Mouse (Mus musculus) embryonic facial prominence, embryonic 14.5 days (tissue): ENCODE results near the gene P4ha2. TPM values are rescaled to one million over a fixed set of nuclear protein-coding genes. Genes with fewer than 3 reads are reported as not detected.
"Not testable (repeated sequence)": the region's sequence is repeated elsewhere in the genome, so short reads cannot be mapped to it uniquely, and the experiment has no call there.

Source experiments
- ATAC-seq: fragments of 200-750 bp; cut with Nextera tagmentation; 2 replicates; pipeline ENCODE4 v1.8.0; 2017; ENCODE audit warnings: low read depth, moderate number of reproducible peaks, moderate TSS enrichment
- DNase-seq: peaks from one replicate; pipeline ENCODE4 v3.0.0-alpha.2; 2015; ENCODE audit warnings: low spot score
- H3K27ac ChIP-seq: fragments of 300-500 bp; sonication (generic); replicated peaks from 2 replicates; pipeline ENCODE4 v1.5.1; 2014; ENCODE audit warnings: low read depth, mild to moderate bottlenecking, low read length, moderate library complexity
- H3K27me3 ChIP-seq: fragments of 300-500 bp; sonication (generic); replicated peaks from 2 replicates; pipeline ENCODE4 v1.6.1; 2014; ENCODE audit warnings: low read length; ENCODE audit not compliant: control insufficient read depth, insufficient read depth
- H3K36me3 ChIP-seq: fragments of 300-500 bp; sonication (generic); 2 replicates; pipeline ENCODE4 v1.6.1; 2014; ENCODE audit warnings: low read length, mixed read lengths; ENCODE audit not compliant: control insufficient read depth, insufficient read depth
- H3K4me1 ChIP-seq: fragments of 300-500 bp; sonication (generic); 2 replicates; pipeline ENCODE4 v1.6.1; 2014; ENCODE audit warnings: antibody characterized with exemption, low read length; ENCODE audit not compliant: control insufficient read depth, insufficient read depth
- H3K4me2 ChIP-seq: fragments of 300-500 bp; sonication (generic); 2 replicates; pipeline ENCODE4 v1.6.1; 2014; ENCODE audit warnings: low read depth, mild to moderate bottlenecking, low read length, moderate library complexity, mixed read lengths
- H3K4me3 ChIP-seq: fragments of 300-500 bp; sonication (generic); 2 replicates; pipeline ENCODE4 v1.5.1; 2014; ENCODE audit warnings: low read depth, mild to moderate bottlenecking, low read length
- H3K9ac ChIP-seq: fragments of 300-500 bp; sonication (generic); 2 replicates; pipeline ENCODE4 v1.6.1; 2014; ENCODE audit warnings: low read depth, mild to moderate bottlenecking, low read length, moderate library complexity, mixed read lengths
- H3K9me3 ChIP-seq: fragments of 300-500 bp; sonication (generic); 2 replicates; pipeline ENCODE4 v1.6.1; 2016; ENCODE audit warnings: low read length; ENCODE audit not compliant: control insufficient read depth
- WGBS: fragments of 180-500 bp; shearing (Covaris S2); extraction: QIAGEN DNeasy Blood & Tissue Kit; methylation state at CpG from one replicate; pipeline ENCODE4 v1.1.7; 2014; 5-methylcytosine and 5-hydroxymethylcytosine counted together
- polyA plus RNA-seq: library from polyadenylated mRNA; unstranded; fragments of >200 nt; fragmentation: Nextera tagmentation; extraction: Ambion mirVana; gene quantifications from 2 replicates; pipeline ENCODE4 v1.2.1, GENCODE M21; 2014

P4ha2 gene
- polyA plus RNA-seq, 1 experiment from 2014 or later = 120 TPM

DNA sequence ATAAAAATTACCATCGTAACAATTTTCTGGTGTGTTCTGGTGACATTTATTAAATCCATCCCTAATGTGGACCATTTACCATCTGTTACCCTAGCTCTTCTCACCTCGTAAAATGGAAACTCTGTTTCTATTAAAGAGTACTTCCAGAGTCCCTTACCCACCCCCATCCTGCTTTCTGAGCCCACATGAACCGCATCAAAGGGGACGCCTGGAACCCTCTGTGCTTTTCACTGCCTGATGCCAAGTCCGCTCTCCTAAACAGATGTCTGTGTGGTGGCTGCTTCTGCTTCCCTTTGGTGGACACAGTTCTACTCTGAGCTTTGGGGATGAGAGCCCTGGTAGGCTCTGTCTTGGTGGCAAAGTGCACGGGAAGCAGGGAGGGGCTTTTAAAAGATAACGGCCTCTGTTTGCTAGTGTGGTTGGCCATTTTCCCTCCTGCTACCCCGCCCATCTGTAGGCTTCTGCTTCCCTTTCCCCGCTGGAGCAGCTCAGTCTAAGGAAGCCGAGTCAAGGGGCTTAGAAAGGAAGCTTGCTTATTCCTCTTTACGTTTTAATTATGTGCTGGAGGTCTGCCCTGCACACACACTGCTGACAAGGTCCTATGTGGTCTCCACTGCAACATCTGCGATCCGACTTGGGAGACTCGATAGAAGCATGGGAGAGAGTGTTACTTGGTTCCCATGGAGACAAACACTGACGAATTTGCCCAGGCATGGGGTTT, 26.9 kb downstream of the P4ha2 start:
- DNase-seq = peak; percentile 85
- H3K27me3 ChIP-seq = no peaks in the 10 kb centered on the region
- WGBS = 33% methylated on average over 15 of the region's 15 CpGs
- H3K9ac ChIP-seq = peak overlapping the region; percentile 14; the same call in 1 of the 2 replicates
- no peak overlapping the region for H3K4me3 ChIP-seq
- H3K27ac ChIP-seq = peak overlapping the region; percentile 80
- peaks cover 43% of the 10 kb centered on the region for H3K36me3 ChIP-seq
- peak overlapping the region; percentile 31 for H3K4me2 ChIP-seq
- H3K9me3 ChIP-seq = no peaks in the 10 kb centered on the region
- H3K4me1 ChIP-seq = peaks cover 11% of the 10 kb centered on the region
- ATAC-seq = peak; percentile 71

- Histone ChIP-seq H3K9me3 (no peaks in the 10 kb centered on the region), H3K27ac (peak overlapping the region; percentile 80; the same call in 1 of the 2 replicates), H3K27me3 (no peaks in the 10 kb centered on the region), H3K36me3 (peaks cover 43% of the 10 kb centered on the region), H3K4me2 (no peak overlapping the region), H3K4me1 (peaks cover 11% of the 10 kb centered on the region), H3K9ac (no peak overlapping the region), H3K4me3 (no peak overlapping the region)
- 60% methylated on average over 2 of the region's 2 CpGs for WGBS
- ATAC-seq (no peak), DNase-seq (no peak)
Measured at GRCm38 (mm10) chr11:54127397-54127796, 27.5 kb downstream of the P4ha2 start.

DNA sequence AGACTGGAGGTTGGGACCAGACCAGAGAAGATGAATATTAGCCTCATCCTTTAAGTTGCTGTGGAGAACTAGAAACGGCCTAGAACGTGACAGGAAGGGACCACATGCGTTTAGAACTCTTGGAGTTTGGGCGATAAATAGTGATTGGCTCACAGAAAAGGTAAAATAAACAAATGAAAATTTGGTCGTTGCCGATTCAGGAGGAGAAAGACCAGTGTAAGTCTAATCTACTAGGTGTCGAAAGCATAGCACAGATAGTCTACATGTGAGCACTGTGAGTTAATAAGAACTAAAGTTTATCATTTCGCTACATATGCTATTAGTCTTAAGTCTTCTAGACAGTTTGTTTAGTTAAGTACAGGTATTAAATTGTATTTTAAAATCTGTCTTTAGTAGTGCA, 30.1 kb downstream of the P4ha2 start:
- Histone ChIP-seq H3K9ac (no peak overlapping the region), H3K27me3 (no peaks in the 10 kb centered on the region), H3K4me3 (no peak overlapping the region), H3K36me3 (peaks cover 31% of the 10 kb centered on the region), H3K9me3 (no peaks in the 10 kb centered on the region), H3K27ac (no peak overlapping the region), H3K4me1 (peaks cover 11% of the 10 kb centered on the region), H3K4me2 (no peak overlapping the region)
- no peak for DNase-seq
- WGBS = 89% methylated on average over 8 of the region's 8 CpGs
- ATAC-seq = no peak

DNA sequence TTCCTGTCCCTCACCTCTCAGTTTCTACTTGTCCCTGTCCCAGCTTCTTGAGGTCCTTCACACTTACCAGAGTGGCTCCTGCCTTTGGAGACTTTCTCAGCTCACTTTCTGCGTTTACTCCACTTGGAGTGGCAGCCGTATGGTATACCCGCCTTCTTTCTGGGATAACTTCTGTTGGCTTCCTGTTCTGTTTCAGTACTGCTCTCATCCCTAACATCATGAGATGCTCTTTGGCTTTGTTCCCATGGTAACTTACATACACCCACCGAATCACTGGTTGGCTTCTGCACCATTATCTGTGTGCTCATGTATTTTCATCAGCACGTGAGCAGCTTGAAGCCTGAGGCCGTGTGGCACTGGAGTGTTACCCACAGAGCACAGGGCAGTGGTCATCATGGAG, 30.8 kb downstream of the P4ha2 start:
- no peaks in the 10 kb centered on the region for H3K9me3 ChIP-seq
- H3K4me3 ChIP-seq = no peak overlapping the region
- H3K36me3 ChIP-seq = peaks cover 24% of the 10 kb centered on the region
- peaks cover 11% of the 10 kb centered on the region for H3K4me1 ChIP-seq
- H3K4me2 ChIP-seq = no peak overlapping the region
- 86% methylated on average over 6 of the region's 6 CpGs for WGBS
- no peak for ATAC-seq
- H3K9ac ChIP-seq = no peak overlapping the region
- no peak overlapping the region for H3K27ac ChIP-seq
- no peaks in the 10 kb centered on the region for H3K27me3 ChIP-seq
- DNase-seq = no peak

- peaks cover 17% of the 10 kb centered on the region; the same call in 1 of the 2 replicates for H3K36me3 ChIP-seq
- no peak overlapping the region for H3K4me3 ChIP-seq
- ATAC-seq = no peak
- no peak for DNase-seq
- no peak overlapping the region for H3K9ac ChIP-seq
- no peaks in the 10 kb centered on the region for H3K27me3 ChIP-seq
- WGBS = 71% methylated on average over 10 of the region's 10 CpGs
- H3K27ac ChIP-seq = no peak overlapping the region
- H3K4me2 ChIP-seq = no peak overlapping the region
- H3K4me1 ChIP-seq = peaks cover 3% of the 10 kb centered on the region; the same call in 1 of the 2 replicates
- H3K9me3 ChIP-seq = no peaks in the 10 kb centered on the region
Measured at GRCm38 (mm10) chr11:54132290-54132689, 32.4 kb downstream of the P4ha2 start.

GRCm38 (mm10) chr11:54134905-54135304, 35.0 kb downstream of the P4ha2 start:
- Histone ChIP-seq H3K27me3 (no peaks in the 10 kb centered on the region), H3K9ac (no peak overlapping the region), H3K4me1 (no peaks in the 10 kb centered on the region), H3K36me3 (peaks cover 14% of the 10 kb centered on the region; the same call in 1 of the 2 replicates), H3K27ac (no peak overlapping the region), H3K4me2 (no peak overlapping the region), H3K9me3 (no peaks in the 10 kb centered on the region), H3K4me3 (no peak overlapping the region)
- ATAC-seq (no peak), DNase-seq (no peak)
- WGBS = 81% methylated on average over 6 of the region's 6 CpGs

DNA sequence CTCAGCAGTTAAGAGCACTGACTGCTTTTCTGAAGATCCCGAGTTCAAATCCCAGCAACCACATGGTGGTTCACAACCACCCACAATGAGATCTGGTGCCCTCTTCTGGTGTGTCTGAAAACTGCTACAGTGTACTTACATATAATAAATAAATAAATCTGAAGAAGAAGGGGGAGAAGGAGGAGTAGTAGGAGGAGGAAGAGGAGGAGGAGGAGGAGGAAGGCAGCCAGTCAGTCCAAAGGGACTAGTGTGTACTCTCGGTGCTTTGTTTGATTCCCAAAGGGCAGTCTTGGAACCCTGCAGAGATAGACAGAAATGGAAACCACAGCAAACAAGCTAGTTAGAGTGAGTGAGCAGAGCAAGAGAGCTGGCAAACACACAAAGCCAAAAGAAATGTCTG, 40.3 kb downstream of the P4ha2 start:
- H3K4me1 ChIP-seq, H3K4me3 ChIP-seq, H3K27me3 ChIP-seq, DNase-seq, H3K27ac ChIP-seq, H3K36me3 ChIP-seq, H3K9me3 ChIP-seq, H3K9ac ChIP-seq, H3K4me2 ChIP-seq, ATAC-seq: not testable (repeated sequence)
- 46% methylated on average over 2 of the region's 2 CpGs for WGBS

DNA sequence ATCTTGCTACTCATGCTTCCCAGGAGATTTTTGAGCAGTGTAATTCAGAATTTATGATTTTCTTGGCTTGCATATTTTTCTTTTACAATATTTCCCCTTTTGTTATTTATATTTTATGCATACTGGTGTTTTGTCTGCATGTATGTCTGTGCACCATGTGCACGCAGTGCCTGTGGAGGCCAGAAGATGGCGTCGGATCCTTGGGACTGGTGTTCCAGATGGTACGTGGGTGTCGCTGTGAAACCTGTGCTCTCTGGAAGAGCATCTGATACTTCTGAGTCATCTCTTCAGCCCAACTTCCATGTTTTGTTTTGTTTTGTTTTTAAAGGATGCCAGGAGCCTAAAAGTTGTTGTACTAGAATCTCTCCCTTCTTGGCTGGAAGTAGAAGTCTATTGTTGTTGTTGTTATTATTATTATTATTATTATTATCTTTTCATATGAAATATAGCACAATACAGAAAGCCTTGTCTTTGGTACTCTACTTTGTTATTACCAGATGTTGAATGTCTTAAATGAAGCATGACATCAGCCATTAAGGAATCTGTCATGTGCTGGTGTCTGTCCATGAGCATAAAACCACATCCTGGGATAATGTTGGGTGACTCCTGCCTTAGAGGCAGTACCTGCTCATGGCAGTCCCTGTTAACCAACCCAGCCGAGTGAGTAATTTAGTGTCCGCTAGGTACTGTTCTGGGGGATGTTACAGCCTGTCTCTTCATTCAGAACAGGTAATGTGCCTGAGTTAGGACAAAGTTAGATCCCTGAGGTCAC, 41.5 kb downstream of the P4ha2 start:
- no peak for DNase-seq
- Histone ChIP-seq H3K27me3 (no peaks in the 10 kb centered on the region), H3K27ac (no peak overlapping the region), H3K9me3 (no peaks in the 10 kb centered on the region), H3K4me1 (no peaks in the 10 kb centered on the region), H3K4me2 (no peak overlapping the region), H3K9ac (no peak overlapping the region), H3K36me3 (no peaks in the 10 kb centered on the region), H3K4me3 (no peak overlapping the region)
- 83% methylated on average over 7 of the region's 7 CpGs for WGBS
- ATAC-seq = no peak
